Mouse (Mus musculus): ENCODE results near the gene Pcdh17. TPM values are rescaled to one million over a fixed set of nuclear protein-coding genes. Genes with fewer than 3 reads are reported as not detected.

Pcdh17 gene
- polyA plus RNA-seq (2012; rRNA removed): 5.0 and 5.2 TPM in 2 replicates

GRCm38 (mm10) chr14:84443288-84443686 is at the start of gene Pcdh17:
Gene Pcdh17, plus strand, starts transcription at chr14:84443563.
- H3K36me3 ChIP-seq (ENCODE audit: control insufficient read depth, insufficient read depth, low read length): no peaks in the 10 kb centered on the region
- H3K4me1 ChIP-seq (ENCODE audit: control insufficient read depth, insufficient read depth, low read length): peaks cover 4% of the 10 kb centered on the region; the same call in 1 of the 2 replicates
- peaks cover 1% of the 10 kb centered on the region; the same call in 1 of the 2 replicates for H3K27me3 ChIP-seq (replicated peaks; ENCODE audit: control insufficient read depth, insufficient read depth, low read length)
- TF ChIP-seq CTCF (conservative IDR thresholded peaks at IDR 0.05; ENCODE audit: insufficient read depth, insufficient read length, low read depth, low read length): no peak
- TF ChIP-seq POLR2A (IDR thresholded peaks at IDR 0.05; ENCODE audit: low read depth, low read length): peak; percentile 80
- peak within 1 kb of the TSS; percentile 44; the same call in 1 of the 2 replicates for H3K27ac ChIP-seq (ENCODE audit: insufficient read depth, low read depth, low read length)
- WGBS: under 1% methylated on average over 31 of the region's 31 CpGs
- DNase-seq: peak; percentile 97
- H3K4me3 ChIP-seq (ENCODE audit: insufficient read depth, low read depth, low read length): peak within 1 kb of the TSS; percentile 46

GRCm38 (mm10) chr14:84397137-84397536 is 46.2 kb upstream of the Pcdh17 start:
- Histone ChIP-seq H3K4me1 (ENCODE audit: control insufficient read depth, insufficient read depth, low read length) (no peaks in the 10 kb centered on the region), H3K27me3 (replicated peaks; ENCODE audit: control insufficient read depth, insufficient read depth, low read length) (no peaks in the 10 kb centered on the region), H3K36me3 (ENCODE audit: control insufficient read depth, insufficient read depth, low read length) (no peaks in the 10 kb centered on the region), H3K27ac (ENCODE audit: insufficient read depth, low read depth, low read length) (no peak overlapping the region), H3K4me3 (ENCODE audit: insufficient read depth, low read depth, low read length) (no peak overlapping the region)
- WGBS: 63% methylated on average over 1 of the region's 1 CpGs
- DNase-seq: no peak
- no peak for TF ChIP-seq POLR2A (IDR thresholded peaks at IDR 0.05; ENCODE audit: low read depth, low read length)
- no peak for TF ChIP-seq CTCF (conservative IDR thresholded peaks at IDR 0.05; ENCODE audit: insufficient read depth, insufficient read length, low read depth, low read length)

DNA sequence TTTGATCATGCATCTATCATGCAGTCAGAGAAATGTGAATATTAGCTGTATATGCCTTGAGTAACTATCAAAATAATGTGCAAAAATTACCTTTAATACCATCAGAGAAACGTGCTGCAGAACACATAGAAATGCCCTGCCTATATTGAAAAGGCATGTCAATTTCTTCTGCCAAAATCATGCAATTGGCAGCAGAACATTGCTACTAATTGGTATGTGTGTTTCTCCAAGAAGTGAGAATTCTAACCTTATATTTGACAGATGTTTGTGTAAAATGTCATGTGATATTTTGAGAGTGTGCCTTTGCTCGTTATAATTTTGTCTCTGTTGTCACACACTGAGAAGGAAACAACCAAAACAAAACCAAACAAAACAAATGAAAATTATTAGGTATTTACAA is 18.6 kb upstream of the Pcdh17 start:
- 58% methylated on average over 2 of the region's 2 CpGs for WGBS
- no peak for DNase-seq
- H3K27ac ChIP-seq (ENCODE audit: insufficient read depth, low read depth, low read length): no peak overlapping the region
- H3K27me3 ChIP-seq (replicated peaks; ENCODE audit: control insufficient read depth, insufficient read depth, low read length): no peaks in the 10 kb centered on the region
- TF ChIP-seq POLR2A (IDR thresholded peaks at IDR 0.05; ENCODE audit: low read depth, low read length): no peak
- no peak for TF ChIP-seq CTCF (conservative IDR thresholded peaks at IDR 0.05; ENCODE audit: insufficient read depth, insufficient read length, low read depth, low read length)
- no peaks in the 10 kb centered on the region for H3K36me3 ChIP-seq (ENCODE audit: control insufficient read depth, insufficient read depth, low read length)
- H3K4me3 ChIP-seq (ENCODE audit: insufficient read depth, low read depth, low read length): no peak overlapping the region
- H3K4me1 ChIP-seq (ENCODE audit: control insufficient read depth, insufficient read depth, low read length): no peaks in the 10 kb centered on the region

DNA sequence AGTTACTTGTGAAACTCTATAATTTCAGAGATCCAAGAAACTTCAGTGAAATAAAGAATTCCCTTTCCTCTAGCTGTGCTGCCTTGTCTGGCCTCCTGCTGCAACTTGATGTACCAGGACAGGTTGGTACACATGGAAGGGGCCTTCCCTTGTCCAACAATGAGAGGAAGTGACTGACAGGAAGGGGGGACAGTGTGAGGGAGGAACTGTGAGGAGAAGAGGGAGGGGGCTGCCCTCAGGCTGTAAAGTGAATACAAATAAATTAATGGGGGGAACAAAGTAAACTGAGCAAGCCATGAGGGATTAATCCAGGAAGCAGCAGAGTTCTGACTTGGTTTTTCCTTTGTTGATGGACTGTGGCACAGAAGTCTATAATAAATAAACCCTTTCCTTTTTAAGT is 16.7 kb upstream of the Pcdh17 start:
- Histone ChIP-seq H3K27me3 (replicated peaks; ENCODE audit: control insufficient read depth, insufficient read depth, low read length) (no peaks in the 10 kb centered on the region), H3K36me3 (ENCODE audit: control insufficient read depth, insufficient read depth, low read length) (no peaks in the 10 kb centered on the region), H3K27ac (ENCODE audit: insufficient read depth, low read depth, low read length) (no peak overlapping the region), H3K4me3 (ENCODE audit: insufficient read depth, low read depth, low read length) (no peak overlapping the region), H3K4me1 (ENCODE audit: control insufficient read depth, insufficient read depth, low read length) (no peaks in the 10 kb centered on the region)
- TF ChIP-seq CTCF (conservative IDR thresholded peaks at IDR 0.05; ENCODE audit: insufficient read depth, insufficient read length, low read depth, low read length): no peak
- DNase-seq: no peak

- DNase-seq: peak; percentile 47
These were observed 5.1 kb upstream of the Pcdh17 start for GRCm38 (mm10) chr14:84438066-84438770.

DNA sequence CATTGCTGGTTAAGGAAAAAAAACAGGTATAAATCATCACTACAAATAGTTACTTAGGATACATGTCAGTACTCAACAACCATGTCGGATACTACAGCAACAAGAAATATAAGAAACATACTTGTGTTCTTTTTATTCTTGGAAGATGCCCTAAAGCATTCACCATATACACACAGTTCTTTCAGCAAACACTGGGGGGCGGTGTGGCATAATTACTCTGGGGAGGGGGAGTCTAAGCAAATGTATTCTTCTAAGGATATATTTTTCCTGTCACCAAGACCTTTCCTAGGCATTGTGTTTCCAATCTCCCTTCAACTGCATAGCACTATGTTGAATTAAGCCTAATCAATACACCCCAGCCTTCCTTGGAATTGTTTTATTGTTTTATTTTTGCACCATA is 2.5 kb upstream of the Pcdh17 start:
- 14% methylated on average over 2 of the region's 2 CpGs for WGBS
- no peak for TF ChIP-seq POLR2A (IDR thresholded peaks at IDR 0.05; ENCODE audit: low read depth, low read length)
- no peak for TF ChIP-seq CTCF (conservative IDR thresholded peaks at IDR 0.05; ENCODE audit: insufficient read depth, insufficient read length, low read depth, low read length)
- DNase-seq: peak; percentile 16

More at GRCm38 (mm10) chr14:84438066-84438770, 5.1 kb upstream of the Pcdh17 start:
- TF ChIP-seq POLR2A (IDR thresholded peaks at IDR 0.05; ENCODE audit: low read depth, low read length) (no peak), CTCF (conservative IDR thresholded peaks at IDR 0.05; ENCODE audit: insufficient read depth, insufficient read length, low read depth, low read length) (no peak)
- no peaks in the 10 kb centered on the region for H3K27me3 ChIP-seq (replicated peaks; ENCODE audit: control insufficient read depth, insufficient read depth, low read length)
- no peaks in the 10 kb centered on the region for H3K36me3 ChIP-seq (ENCODE audit: control insufficient read depth, insufficient read depth, low read length)
- no peaks in the 10 kb centered on the region for H3K4me1 ChIP-seq (ENCODE audit: control insufficient read depth, insufficient read depth, low read length)
- WGBS: 28% methylated on average over 11 of the region's 11 CpGs
- no peak overlapping the region for H3K27ac ChIP-seq (ENCODE audit: insufficient read depth, low read depth, low read length)
- no peak overlapping the region for H3K4me3 ChIP-seq (ENCODE audit: insufficient read depth, low read depth, low read length)

DNA sequence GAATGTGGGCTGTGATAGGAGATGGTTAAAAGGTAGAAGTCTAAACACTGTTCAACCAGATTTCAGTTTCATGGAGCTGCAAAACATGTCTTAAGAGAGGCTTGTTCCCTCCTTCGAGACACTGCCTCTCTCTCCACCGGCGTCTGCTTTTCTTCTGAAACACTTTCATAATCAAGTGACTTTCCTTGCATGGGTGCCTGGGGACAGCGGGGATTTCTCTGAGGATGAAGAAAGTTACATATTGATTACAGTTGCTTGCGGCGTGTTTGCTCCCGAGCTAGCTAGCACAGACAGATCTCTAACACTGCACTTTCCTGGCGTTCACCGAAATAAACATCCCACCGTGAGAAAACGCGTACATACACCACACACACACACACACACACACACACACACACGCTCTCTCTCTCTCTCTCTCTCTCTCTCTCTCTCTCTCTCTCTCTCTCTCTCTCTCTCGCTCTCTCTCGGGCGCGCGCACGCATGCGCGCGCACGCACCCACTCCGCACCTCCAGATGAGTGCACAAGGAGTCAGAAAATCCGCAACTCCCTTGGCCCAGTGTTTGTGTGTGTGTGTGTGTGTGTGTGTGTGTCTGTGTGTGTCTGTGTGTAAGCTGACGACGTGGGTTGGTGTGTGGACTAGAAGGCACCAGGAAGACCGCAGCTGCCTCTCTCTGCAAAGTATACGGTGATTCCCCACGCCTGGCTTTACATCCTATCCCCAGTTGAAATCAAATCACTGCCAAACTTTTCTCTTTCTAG is 655 bp upstream of the Pcdh17 start:
- peak overlapping the region; percentile 46 for H3K4me3 ChIP-seq (ENCODE audit: insufficient read depth, low read depth, low read length)
- peaks cover 4% of the 10 kb centered on the region; the same call in 1 of the 2 replicates for H3K4me1 ChIP-seq (ENCODE audit: control insufficient read depth, insufficient read depth, low read length)
- peak; percentile 31 for DNase-seq
- H3K27me3 ChIP-seq (replicated peaks; ENCODE audit: control insufficient read depth, insufficient read depth, low read length): peaks cover 1% of the 10 kb centered on the region; the same call in 1 of the 2 replicates
- H3K27ac ChIP-seq (ENCODE audit: insufficient read depth, low read depth, low read length): no peak overlapping the region; the same call in 1 of the 2 replicates
- TF ChIP-seq CTCF (conservative IDR thresholded peaks at IDR 0.05; ENCODE audit: insufficient read depth, insufficient read length, low read depth, low read length) (no peak), POLR2A (IDR thresholded peaks at IDR 0.05; ENCODE audit: low read depth, low read length) (no peak)
- H3K36me3 ChIP-seq (ENCODE audit: control insufficient read depth, insufficient read depth, low read length): no peaks in the 10 kb centered on the region
- under 1% methylated on average over 29 of the region's 30 CpGs for WGBS

More for the DNA sequence above, 2.5 kb upstream of the Pcdh17 start:
- Histone ChIP-seq H3K4me3 (ENCODE audit: insufficient read depth, low read depth, low read length) (no peak overlapping the region), H3K4me1 (ENCODE audit: control insufficient read depth, insufficient read depth, low read length) (peaks cover 4% of the 10 kb centered on the region; the same call in 1 of the 2 replicates), H3K36me3 (ENCODE audit: control insufficient read depth, insufficient read depth, low read length) (no peaks in the 10 kb centered on the region), H3K27me3 (replicated peaks; ENCODE audit: control insufficient read depth, insufficient read depth, low read length) (peaks cover 1% of the 10 kb centered on the region; the same call in 1 of the 2 replicates), H3K27ac (ENCODE audit: insufficient read depth, low read depth, low read length) (no peak overlapping the region)

Data from kidney, adult 2 months (tissue).